Mouse (Mus musculus) midbrain, embryonic 15.5 days (tissue): ENCODE measurements around the gene Ndufs7. TPM values are rescaled to one million over a fixed set of nuclear protein-coding genes. Genes with fewer than 3 reads are reported as not detected.

Source experiments
- ATAC-seq: fragments of 200-750 bp; cut with Nextera tagmentation; replicated peaks from 2 replicates; pipeline ENCODE4 v1.8.0; 2017; ENCODE audit warnings: moderate TSS enrichment
- H3K27ac ChIP-seq: fragments of 300-500 bp; sonication (generic); 2 replicates; pipeline ENCODE4 v1.5.1; 2015; ENCODE audit warnings: mild to moderate bottlenecking, inconsistent platforms
- H3K27me3 ChIP-seq: fragments of 300-500 bp; sonication (generic); replicated peaks from 2 replicates; pipeline ENCODE4 v1.6.1; 2015; ENCODE audit warnings: inconsistent platforms
- H3K36me3 ChIP-seq: fragments of 300-500 bp; sonication (generic); replicated peaks from 2 replicates; pipeline ENCODE4 v1.6.1; 2015; ENCODE audit warnings: inconsistent platforms
- H3K4me1 ChIP-seq: fragments of 300-500 bp; sonication (generic); 2 replicates; pipeline ENCODE4 v1.6.1; 2015; ENCODE audit warnings: inconsistent platforms
- H3K4me2 ChIP-seq: fragments of 300-500 bp; sonication (generic); 2 replicates; pipeline ENCODE4 v1.6.1; 2015; ENCODE audit warnings: inconsistent platforms, mild to moderate bottlenecking, moderate library complexity
- H3K4me3 ChIP-seq: fragments of 300-500 bp; sonication (generic); 2 replicates; pipeline ENCODE4 v1.5.1; 2015; ENCODE audit warnings: mild to moderate bottlenecking, inconsistent platforms
- H3K9ac ChIP-seq: fragments of 300-500 bp; sonication (generic); 2 replicates; pipeline ENCODE4 v1.6.1; 2015; ENCODE audit warnings: mild to moderate bottlenecking, inconsistent platforms
- H3K9me3 ChIP-seq: fragments of 300-500 bp; sonication (generic); 2 replicates; pipeline ENCODE4 v1.6.1; 2016; ENCODE audit warnings: inconsistent platforms
- WGBS: fragments of 180-500 bp; shearing (Covaris S2); methylation state at CpG from one replicate; pipeline ENCODE4 v1.1.7; 2015; ENCODE audit warnings: mixed read lengths; 5-methylcytosine and 5-hydroxymethylcytosine counted together
- polyA plus RNA-seq: library from polyadenylated mRNA; unstranded; fragments of >200 nt; fragmentation: Nextera tagmentation; extraction: Ambion mirVana; gene quantifications from 2 replicates; pipeline ENCODE4 v1.2.1, GENCODE M21; 2015

The Ndufs7 gene
- polyA plus RNA-seq, 1 experiment from 2014 or later = 290 TPM

DNA sequence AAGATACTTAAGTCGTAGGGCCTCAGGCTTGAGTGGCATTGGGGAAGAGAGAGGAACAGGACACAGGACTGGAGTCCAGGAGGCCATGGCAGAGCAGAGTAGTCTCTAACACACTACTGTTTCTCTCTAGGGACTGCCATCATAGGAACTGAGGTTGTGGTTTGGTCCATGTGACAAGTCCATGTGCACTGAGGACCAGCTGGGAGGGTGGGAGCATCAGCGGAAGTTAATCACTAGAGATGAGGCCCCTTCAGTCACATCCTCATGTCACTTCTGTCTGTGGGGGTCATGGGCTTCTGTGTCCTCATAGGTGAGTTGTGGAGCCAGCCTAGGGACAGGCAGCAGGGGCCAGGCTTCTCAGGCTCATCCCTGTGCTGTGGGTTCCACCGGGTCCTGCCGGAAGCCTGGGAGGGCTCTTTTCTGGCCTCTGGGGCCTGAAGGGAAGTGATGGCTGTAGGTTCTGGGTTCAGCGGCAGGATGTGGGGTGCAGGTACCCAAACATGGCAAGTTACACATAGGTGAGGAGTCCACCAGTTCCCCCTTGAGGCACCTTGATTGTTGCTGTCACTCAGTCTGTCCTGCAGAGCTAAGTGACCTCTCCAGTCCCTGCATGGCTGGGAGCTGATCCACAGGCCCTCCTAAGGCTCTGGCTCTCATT lies 22.4 kb downstream of the Ndufs7 start:
- Histone ChIP-seq H3K4me1 (peaks cover 50% of the 10 kb centered on the region), H3K4me3 (no peak overlapping the region), H3K9ac (no peak overlapping the region), H3K27me3 (no peaks in the 10 kb centered on the region), H3K9me3 (no peaks in the 10 kb centered on the region), H3K4me2 (no peak overlapping the region), H3K27ac (0 out of 2 replicates have a peak overlapping the region, but pooled peaks have one; percentile 8), H3K36me3 (no peaks in the 10 kb centered on the region)
- 84% methylated on average over 5 of the region's 5 CpGs for WGBS
- ATAC-seq = no peak

DNA sequence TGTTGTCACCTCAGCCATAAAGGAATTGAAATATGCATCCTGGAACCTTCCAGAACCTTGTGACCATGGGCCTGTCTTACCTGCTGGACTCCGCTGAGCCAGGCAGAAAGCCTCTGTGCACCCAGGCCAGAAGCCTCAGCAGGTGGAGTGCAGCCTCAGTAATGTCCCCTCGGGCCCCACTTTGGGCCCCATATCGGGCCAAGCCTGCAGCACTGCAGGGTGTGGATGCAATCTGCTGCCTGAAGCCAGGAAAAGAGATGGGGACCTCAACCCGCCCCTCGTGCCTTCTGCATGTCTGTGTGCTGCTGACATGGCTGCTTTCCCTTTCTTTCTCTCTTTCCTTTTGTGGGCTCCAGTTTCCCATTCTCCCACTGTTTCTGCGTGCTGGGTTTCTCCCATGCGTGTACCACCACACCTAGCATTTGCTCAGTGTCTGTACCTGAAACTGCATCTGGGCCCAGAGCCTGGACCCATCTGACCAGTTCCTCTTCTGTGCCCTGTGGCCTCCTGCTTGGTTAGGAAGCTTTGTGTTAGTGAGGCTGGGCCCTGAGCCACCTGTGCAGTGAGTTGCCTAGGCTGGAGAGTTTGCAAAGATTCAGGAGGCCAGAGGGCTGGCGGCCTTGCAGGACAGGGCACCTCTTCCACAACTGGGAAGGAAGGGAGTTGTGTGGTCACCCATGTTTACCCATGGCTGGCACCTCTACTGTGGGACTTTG lies 23.1 kb downstream of the Ndufs7 start:
- WGBS = 86% methylated on average over 8 of the region's 8 CpGs
- Histone ChIP-seq H3K4me2 (no peak overlapping the region), H3K36me3 (0 out of 2 replicates have a peak, but pooled peaks cover 4% of the 10 kb centered on the region), H3K4me1 (peaks cover 43% of the 10 kb centered on the region), H3K27me3 (no peaks in the 10 kb centered on the region), H3K4me3 (no peak overlapping the region), H3K27ac (0 out of 2 replicates have a peak overlapping the region, but pooled peaks have one; percentile 8), H3K9me3 (no peaks in the 10 kb centered on the region), H3K9ac (no peak overlapping the region)
- no peak for ATAC-seq

DNA sequence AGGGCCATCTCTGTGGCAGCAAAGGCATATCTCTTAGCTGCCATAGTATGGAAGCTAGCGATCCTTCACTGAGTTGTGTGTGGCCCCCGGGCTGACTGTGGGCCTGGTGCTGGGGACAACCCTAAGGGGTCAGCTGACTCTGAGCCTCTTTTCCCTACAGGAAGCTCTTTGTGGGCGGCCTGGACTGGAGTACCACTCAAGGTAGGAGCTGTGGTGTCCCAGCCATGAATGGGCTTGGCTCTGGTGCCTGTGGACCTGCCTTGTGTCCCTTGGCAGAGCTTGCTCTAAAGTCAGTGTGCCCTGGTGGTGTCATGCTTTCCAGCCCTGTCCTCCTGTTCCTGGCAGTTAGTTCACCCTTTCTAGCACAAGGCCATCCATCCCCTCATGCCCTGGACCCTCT lies 24.9 kb downstream of the Ndufs7 start:
- no peak overlapping the region for H3K27ac ChIP-seq
- H3K9ac ChIP-seq = no peak overlapping the region
- WGBS = 91% methylated on average over 3 of the region's 3 CpGs
- no peaks in the 10 kb centered on the region for H3K27me3 ChIP-seq
- no peaks in the 10 kb centered on the region for H3K9me3 ChIP-seq
- H3K36me3 ChIP-seq = peaks cover 21% of the 10 kb centered on the region
- peaks cover 25% of the 10 kb centered on the region for H3K4me1 ChIP-seq
- no peak overlapping the region for H3K4me3 ChIP-seq
- no peak overlapping the region for H3K4me2 ChIP-seq
- ATAC-seq = no peak

DNA sequence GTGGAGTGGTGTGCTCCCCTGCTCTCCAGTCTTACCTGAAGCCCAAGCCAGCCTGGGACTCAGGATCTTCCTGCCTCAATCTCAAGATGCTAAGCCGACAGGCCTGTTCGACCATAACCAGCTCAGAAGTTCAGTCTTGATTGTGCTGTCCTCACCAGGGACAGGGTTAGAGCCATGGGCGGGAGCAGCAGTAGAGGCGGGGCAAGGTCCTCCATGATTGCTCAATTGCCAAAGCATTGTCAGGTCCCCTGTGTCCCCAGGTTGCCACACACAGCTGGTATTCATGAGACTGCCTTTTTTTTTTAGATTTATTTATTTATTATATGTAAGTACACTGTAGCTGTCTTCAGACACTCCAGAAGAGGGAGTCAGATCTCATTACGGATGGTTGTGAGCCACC lies 27.3 kb downstream of the Ndufs7 start:
- no peak overlapping the region for H3K4me3 ChIP-seq
- no peaks in the 10 kb centered on the region for H3K9me3 ChIP-seq
- H3K4me2 ChIP-seq = no peak overlapping the region
- H3K9ac ChIP-seq = no peak overlapping the region
- peaks cover 31% of the 10 kb centered on the region for H3K36me3 ChIP-seq
- peaks cover 5% of the 10 kb centered on the region; the same call in 1 of the 2 replicates for H3K4me1 ChIP-seq
- no peaks in the 10 kb centered on the region for H3K27me3 ChIP-seq
- ATAC-seq = no peak
- H3K27ac ChIP-seq = no peak overlapping the region
- 86% methylated on average over 5 of the region's 5 CpGs for whole genome bisulfite sequencing

DNA sequence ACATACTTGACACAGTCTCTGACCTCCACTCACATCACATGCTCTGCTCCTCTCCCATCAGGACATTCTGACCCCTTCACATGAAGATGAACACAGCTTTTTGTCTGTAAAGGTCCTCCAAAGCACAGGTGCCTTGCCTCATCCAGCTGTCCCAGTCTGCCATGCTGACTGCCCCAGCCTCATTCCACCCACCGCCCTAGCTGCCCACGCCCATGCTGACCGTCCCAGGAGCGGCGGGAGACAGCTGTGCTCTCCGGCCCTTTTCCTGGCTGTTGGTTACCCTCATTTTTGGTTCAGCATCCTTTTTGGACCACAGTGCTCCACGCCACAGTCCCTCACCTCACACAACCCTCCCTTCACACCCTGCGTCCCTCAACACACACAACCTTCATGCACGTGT lies 29.5 kb downstream of the Ndufs7 start:
- Histone ChIP-seq H3K9me3 (no peaks in the 10 kb centered on the region), H3K4me2 (no peak overlapping the region), H3K9ac (no peak overlapping the region), H3K36me3 (peaks cover 32% of the 10 kb centered on the region), H3K27ac (no peak overlapping the region), H3K27me3 (no peaks in the 10 kb centered on the region), H3K4me3 (no peak overlapping the region), H3K4me1 (peaks cover 2% of the 10 kb centered on the region; the same call in 1 of the 2 replicates)
- ATAC-seq = no peak
- 93% methylated on average over 9 of the region's 9 CpGs for WGBS

DNA sequence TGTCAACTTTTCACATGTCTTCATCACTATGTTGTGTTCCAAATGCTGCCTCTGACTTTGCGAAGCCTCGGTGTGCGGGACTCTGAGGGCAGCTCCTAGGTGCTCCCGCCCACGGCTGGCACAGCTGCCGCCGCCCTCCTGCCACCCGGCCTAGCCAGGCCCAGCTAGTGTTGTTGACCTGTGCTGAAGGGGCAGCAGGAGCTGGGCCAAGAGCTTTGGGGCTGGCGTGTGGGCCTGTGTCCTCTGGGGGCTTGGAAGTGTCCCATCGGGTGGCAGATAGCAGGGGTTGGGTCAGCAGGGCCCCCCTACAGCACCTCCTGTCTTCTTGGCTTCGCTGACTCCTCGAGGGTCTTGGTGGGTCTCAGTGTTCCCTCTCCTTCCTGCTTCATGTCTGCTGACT lies 30.4 kb downstream of the Ndufs7 start:
- Histone ChIP-seq H3K9me3 (no peaks in the 10 kb centered on the region), H3K9ac (no peak overlapping the region)

DNA sequence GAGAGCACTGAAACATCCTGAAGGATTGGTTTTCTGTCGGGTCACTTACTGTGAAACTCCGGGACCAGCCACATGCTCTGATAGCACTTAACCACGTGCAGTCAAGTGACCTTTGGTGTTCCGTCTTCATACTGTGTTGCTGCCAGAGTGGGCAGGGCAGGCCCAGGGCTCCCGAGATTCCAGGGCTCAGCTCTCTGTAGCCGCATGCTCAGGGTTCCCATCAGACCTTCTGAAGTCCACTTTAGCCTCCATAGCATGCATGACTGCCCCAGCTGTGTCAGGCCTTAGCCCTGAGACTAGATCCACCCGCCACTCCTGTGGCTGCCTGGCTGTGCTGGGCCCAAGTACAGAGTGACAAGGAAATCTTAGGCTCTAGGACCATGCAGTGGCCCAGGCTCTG lies 32.4 kb downstream of the Ndufs7 start:
- Histone ChIP-seq H3K27me3 (no peaks in the 10 kb centered on the region), H3K36me3 (peaks cover 44% of the 10 kb centered on the region), H3K4me3 (no peak overlapping the region), H3K4me1 (no peaks in the 10 kb centered on the region), H3K4me2 (no peak overlapping the region), H3K9me3 (no peaks in the 10 kb centered on the region), H3K9ac (no peak overlapping the region), H3K27ac (no peak overlapping the region)
- WGBS = 88% methylated on average over 7 of the region's 7 CpGs
- ATAC-seq = no peak

More for the DNA sequence above, 30.4 kb downstream of the Ndufs7 start:
- Histone ChIP-seq H3K4me3 (no peak overlapping the region), H3K27ac (no peak overlapping the region), H3K4me2 (no peak overlapping the region), H3K36me3 (peaks cover 36% of the 10 kb centered on the region), H3K4me1 (no peaks in the 10 kb centered on the region), H3K27me3 (no peaks in the 10 kb centered on the region)
- WGBS = 95% methylated on average over 12 of the region's 12 CpGs
- ATAC-seq = no peak

DNA sequence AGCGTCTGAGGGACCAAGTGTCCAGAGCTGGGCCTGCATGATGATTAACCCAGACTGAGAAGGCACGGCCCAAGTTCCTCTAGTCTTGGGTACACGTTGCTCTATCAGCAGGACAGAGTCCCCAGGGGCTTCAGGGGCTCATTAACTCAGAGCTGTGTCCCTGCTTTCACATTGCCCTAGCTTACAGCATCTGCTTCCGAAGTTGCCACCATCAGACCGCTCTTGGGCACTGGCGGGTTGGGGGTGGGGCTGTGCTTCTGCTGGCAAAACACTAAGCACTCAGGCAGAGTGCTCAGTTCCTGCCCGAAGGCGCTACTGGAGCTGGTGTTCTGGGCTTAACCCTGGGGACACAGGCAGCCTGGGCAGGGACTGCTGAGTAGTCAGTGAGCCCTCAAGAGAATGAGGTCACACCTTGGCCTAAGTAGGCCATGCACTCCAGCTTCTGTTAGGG lies 33.0 kb downstream of the Ndufs7 start:
- H3K27ac ChIP-seq = no peak overlapping the region
- WGBS = 62% methylated on average over 8 of the region's 8 CpGs
- ATAC-seq = no peak; the same call in 1 of the 2 replicates

DNA sequence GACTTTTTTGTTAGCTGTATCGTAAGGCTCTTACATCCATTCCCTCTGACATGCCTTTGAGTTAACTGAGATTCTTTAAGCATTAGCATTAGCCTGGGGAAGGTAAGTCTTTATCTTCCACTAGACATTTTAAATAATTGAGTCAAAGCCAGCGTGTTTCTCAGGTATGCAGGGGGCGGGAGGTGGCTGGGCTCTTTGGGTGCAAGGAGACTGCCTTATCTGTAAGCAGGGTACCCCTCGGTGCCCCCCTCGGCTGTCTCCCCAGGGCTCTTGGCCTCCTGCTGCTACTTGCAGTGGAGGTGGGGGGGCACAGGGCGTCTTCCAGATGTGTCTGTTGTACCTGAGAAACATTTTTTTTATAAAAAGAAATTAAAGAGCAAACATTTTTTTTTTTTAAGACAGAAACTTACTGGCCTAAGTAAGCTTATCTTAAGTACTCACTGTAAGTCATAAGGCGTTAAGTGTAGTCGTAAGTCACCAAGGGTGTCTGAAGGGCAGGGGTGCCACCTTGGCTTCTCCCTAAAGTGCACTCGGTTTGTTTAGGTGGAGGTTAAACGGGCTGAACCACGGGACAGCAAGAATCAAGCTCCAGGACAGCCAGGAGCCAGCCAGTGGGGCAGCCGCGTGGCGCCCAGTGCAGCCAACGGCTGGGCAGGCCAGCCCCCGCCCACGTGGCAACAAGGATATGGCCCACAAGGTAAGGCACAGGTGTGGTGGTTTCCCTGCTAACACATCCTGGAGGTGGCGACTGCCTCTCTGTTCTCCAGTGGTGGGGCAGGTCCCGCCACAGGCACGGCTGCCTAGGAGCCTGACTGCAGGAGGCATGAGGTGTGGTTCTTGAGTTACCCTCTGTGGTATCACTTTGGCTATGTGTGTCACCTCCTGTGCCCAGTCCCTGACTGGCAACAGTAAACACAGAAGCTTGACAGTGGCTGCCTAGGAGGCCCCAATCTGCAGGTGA lies 33.8 kb downstream of the Ndufs7 start:
- no peaks in the 10 kb centered on the region for H3K27me3 ChIP-seq
- H3K27ac ChIP-seq = no peak overlapping the region
- ATAC-seq = no peak
- no peak overlapping the region for H3K4me2 ChIP-seq
- no peak overlapping the region for H3K9ac ChIP-seq
- WGBS = 91% methylated on average over 20 of the region's 20 CpGs
- H3K36me3 ChIP-seq = peaks cover 33% of the 10 kb centered on the region
- H3K4me3 ChIP-seq = no peak overlapping the region
- no peaks in the 10 kb centered on the region for H3K9me3 ChIP-seq
- no peaks in the 10 kb centered on the region for H3K4me1 ChIP-seq

More for the DNA sequence above, 33.0 kb downstream of the Ndufs7 start:
- Histone ChIP-seq H3K4me1 (no peaks in the 10 kb centered on the region), H3K9me3 (no peaks in the 10 kb centered on the region), H3K36me3 (peaks cover 40% of the 10 kb centered on the region), H3K9ac (no peak overlapping the region), H3K27me3 (no peaks in the 10 kb centered on the region), H3K4me2 (no peak overlapping the region), H3K4me3 (no peak overlapping the region)

DNA sequence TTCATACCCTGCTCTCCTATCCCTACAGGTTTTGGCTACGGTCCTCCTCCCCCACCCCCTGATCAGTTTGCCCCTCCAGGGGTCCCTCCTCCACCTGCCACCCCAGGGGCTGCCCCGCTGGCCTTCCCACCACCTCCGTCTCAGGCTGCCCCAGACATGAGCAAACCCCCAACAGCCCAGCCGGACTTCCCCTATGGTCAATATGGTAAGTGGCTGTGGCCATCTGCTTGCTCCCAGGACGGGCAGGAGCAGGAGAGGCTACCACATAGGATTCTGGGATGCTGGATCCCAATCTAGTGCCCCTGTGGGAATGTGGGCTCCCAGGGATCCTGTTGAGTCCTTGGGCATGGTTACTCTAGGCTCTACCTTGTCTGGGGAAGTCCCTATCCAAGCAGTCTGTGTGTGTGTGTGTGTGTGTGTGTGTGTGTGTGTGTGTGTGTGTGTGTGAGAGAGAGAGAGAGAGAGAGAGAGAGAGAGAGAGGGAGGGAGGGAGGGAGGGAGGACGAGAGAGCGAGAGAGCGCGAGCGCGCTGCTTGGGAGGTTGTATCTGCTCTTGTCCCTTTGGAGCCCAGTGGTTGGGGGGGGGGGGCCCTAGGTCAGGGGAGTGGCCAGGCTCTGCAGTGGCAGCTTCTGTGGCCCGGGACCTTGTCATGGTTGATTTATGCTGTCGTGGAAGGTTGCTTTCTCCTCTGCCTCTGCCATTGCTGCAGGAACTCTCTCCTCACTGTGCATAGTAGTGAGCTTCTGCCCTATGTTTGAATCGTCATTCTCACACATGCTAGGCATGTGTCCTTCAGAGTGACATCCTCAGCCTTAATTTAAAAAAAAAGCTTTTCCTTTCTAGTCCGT lies 36.5 kb downstream of the Ndufs7 start:
- H3K27ac ChIP-seq = no peak overlapping the region
- H3K9ac ChIP-seq = no peak overlapping the region
- H3K36me3 ChIP-seq = peaks cover 27% of the 10 kb centered on the region
- H3K4me1 ChIP-seq = no peaks in the 10 kb centered on the region
- H3K27me3 ChIP-seq = no peaks in the 10 kb centered on the region
- no peak for ATAC-seq
- WGBS = 83% methylated on average over 14 of the region's 15 CpGs
- H3K4me3 ChIP-seq = no peak overlapping the region
- H3K9me3 ChIP-seq = no peaks in the 10 kb centered on the region
- no peak overlapping the region for H3K4me2 ChIP-seq

DNA sequence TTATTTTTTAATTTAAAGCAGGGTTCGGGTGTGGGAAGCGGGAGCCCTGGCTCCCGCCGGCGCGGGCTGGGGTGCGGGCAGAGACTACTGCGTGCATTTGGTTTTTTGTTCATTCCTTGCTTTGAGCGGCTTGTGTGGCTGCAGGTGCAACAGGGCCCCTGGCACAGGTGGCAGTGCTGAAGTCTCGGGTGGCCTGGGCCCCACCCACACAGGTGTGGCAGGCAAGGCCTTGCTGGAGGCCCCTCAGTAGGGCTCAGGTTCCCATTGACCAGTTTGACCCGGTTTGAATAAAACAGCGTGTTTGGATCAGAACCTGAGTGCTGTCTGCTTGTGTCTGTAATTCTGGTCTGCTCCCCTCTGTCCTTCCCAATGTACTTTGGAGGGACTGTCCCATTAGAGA lies 39.2 kb downstream of the Ndufs7 start:
- Histone ChIP-seq H3K9ac (no peak overlapping the region), H3K4me2 (no peak overlapping the region), H3K4me1 (peaks cover 8% of the 10 kb centered on the region), H3K4me3 (no peak overlapping the region), H3K36me3 (peaks cover 23% of the 10 kb centered on the region), H3K27me3 (no peaks in the 10 kb centered on the region), H3K9me3 (no peaks in the 10 kb centered on the region), H3K27ac (no peak overlapping the region)
- 94% methylated on average over 12 of the region's 12 CpGs for WGBS
- no peak for ATAC-seq
